Mouse (Mus musculus) gastrocnemius, postnatal 14 days (tissue): Measurements from ENCODE around the gene Nbas. TPM values are rescaled to one million over a fixed set of nuclear protein-coding genes. Genes with fewer than 3 reads are reported as not detected.

ENCODE experiments used
- DNase-seq: peaks from one replicate; pipeline ENCODE4 v3.0.0; 2021; ENCODE audit warnings: mixed read lengths
- intact Hi-C: fragments of 180-260 bp; cut with DNase I; formaldehyde crosslinking; loops from one replicate; pipeline ENCODE4 v1.15.1; 2025; ENCODE audit warnings: low total_unique reads
- total RNA-seq, 2 experiments: library from RNA; stranded (reverse); gene quantifications; 2 replicates each; pipeline ENCODE4 v1.2.3; 2021

Nbas gene
- total RNA-seq, 2 experiments from 2014 or later: 13.5 to 15.2 TPM

DNA sequence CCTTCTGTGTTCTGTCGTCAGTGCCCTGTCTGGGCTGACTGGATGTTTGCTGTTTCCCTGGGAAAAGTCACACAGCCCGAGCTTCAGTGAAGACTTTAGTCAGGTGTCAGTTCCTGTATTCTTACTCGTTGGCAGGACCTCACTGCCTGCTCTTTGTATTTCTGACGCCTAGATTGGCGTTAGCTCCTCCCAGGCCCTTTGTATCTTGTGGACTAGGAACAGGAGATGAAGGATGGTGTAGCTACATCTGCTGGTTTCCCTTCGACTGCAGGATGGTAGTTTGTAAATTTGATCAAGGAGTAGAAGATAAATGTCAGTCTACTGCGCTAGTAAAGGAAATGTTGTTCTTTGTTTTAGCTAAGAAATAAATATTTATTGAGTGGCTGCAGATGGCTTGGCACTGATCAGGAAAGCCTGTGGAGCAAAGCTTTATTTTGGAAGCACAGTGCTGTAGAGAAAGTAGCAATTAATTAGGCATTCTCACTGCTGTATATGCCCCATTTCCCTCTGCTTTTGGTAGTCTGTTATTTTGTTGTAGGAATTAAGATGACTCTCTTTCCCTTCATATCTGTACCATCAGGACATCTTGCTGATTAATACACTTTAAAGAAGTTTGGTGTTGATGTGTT is 91.4 kb downstream of the Nbas start:
- intact Hi-C loops: no loop called here
- no peak for DNase-seq

DNA sequence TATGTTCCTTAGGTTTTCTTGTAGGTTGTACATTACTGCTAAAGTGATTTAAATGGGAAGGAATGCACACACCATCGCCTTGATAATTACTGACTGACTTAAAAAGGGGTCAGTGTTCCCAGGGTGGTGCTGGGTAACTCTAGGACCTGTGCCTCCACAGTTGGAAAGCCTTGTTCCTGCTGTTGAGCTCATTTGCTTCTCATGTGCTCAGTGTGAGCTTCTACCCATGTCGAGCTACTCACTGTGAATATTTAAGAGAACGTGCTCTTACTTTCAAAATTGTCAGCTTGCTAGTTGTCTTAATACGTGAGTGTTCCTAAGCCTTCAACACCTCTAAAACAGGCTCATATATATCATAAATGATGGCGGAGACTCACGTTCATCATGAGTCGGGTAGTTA is 112.6 kb downstream of the Nbas start:
- no peak for DNase-seq
- intact Hi-C loops: no loop called here

DNA sequence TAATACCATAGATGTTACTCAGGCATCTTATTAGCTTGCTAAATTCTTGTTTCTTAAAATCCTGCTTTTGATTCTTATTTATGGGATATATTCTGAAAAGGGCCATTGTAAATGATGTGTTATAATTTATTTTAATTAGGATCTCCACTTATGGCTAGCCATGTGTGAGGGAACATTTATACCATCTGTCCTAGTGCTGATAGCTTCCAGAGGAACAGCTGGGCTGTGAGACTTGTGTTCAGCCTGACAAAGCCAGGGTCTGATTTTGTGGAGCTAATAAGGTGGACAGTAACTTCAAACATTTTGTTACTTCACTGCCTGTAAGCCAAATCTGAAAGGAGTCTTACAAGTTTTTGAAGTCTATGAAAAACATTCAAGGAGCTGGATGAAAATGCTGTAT is 113.1 kb downstream of the Nbas start:
- intact Hi-C loops: no loop called here
- DNase-seq: no peak

DNA sequence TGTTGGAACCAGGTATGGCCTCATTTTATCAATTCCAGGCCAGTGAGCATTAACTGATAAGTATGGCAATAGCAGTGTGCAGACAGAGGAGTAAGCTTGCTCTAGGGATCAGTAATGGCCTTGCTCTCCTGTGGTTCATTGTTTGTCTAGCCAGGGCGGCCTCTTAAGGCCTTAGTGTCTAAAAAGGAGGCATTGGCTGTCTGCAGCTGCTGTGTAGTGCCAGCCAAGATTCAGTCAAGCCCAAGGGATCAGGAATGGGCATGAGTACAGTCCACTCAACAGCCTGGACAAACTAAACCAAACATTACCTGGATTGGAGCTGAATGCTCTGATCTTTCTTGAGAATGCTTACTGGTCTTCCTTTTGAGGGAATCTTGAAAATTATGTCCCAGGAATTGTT is 120.7 kb downstream of the Nbas start:
- no peak for DNase-seq
- intact Hi-C loops: no loop called here

DNA sequence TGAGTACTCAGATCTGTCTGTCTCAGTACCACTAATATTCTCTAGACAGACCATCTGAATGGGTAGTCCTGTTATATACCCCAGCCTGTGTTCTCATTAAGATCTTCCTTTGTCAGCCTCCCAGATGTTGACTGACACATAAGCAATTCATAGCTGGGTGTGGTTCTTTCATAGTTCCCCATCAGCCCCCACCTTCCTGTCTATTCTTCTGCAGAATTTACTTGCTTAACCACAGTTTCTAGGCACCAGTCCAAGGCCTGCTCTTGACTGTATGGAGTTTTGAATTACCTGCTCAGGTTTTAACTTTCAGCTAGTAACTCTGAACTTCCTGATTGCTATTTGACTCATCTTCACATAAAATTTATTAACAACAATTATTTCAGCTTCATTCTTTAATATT is 141.3 kb downstream of the Nbas start:
- DNase-seq: no peak
- intact Hi-C loops: no loop called here

DNA sequence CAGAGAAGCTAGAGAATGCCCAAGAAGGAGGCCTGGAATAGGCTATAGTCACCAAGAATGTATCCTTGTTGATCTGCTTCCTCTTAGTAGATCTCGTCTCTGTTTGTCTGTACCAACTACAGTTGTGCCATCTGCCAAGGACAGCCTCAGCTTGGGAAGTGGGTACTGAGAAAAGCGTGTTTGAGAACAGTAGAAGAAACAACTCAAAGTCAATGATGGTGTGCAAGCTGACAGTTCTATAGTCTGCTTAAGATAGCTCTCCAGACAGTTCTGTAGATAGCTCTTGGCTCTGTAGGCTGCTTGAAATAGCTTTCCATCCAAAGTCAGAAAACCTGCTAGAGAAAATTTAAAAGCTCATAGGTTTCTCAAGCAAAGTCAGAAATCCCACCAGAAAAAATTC is 149.7 kb downstream of the Nbas start:
- no peak for DNase-seq
- intact Hi-C loops: no loop called here

DNA sequence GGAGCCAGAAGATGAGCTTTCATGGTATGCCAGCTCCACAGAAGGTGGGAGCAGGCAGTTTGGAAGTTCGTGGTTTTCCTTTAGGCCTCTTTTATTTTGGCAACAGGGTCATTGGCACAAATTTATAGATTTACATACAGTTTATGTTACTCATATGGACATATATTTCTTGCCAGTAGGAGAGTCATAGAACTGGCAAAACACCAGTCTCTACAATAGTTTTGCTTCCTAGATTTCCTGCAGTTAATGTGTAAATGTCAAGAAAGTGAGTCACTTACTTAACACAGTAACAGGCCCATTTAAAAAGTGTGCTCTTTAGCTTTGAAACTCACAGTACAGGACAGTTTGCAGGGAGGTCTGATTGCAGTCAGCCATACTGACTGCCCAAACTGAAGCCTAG is 161.3 kb downstream of the Nbas start:
- intact Hi-C loops: no loop called here
- no peak for DNase-seq

GRCm38 (mm10) chr12:13444653-13445431 is 175.9 kb downstream of the Nbas start:
- intact Hi-C loops: no loop called here
- no peak for DNase-seq

DNA sequence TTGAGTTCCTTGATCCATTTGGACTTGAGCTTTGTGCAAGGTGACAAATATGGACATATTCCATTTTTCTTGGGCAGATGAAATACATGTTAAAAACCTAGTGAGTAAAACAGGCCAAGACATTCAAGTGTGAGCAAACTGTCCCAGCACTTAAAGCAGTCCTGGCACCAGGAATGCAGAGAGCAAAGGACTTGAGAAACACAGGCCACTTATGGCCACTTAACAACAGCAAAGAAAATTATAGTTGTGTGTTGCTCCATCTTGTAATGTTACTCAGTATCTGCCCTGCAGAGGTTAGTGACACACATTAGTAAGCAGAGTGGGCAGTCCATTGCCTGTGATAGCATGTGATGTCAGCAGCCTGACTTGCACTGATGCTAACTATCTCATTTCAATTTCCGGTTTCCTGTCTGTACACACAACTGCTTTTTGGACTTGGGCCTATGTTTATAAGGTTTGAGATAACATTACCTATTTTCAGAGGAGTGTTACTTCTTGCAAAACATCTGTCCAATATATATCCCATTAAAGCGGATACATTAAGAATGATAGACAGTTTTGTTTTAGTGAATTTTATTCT is 176.6 kb downstream of the Nbas start:
- intact Hi-C loops: no loop called here
- no peak for DNase-seq

- intact Hi-C loops: no loop called here
- DNase-seq: no peak
These were observed 180.0 kb downstream of the Nbas start for GRCm38 (mm10) chr12:13448916-13449315.

GRCm38 (mm10) chr12:13452050-13452449 is 183.1 kb downstream of the Nbas start:
- no peak for DNase-seq
- intact Hi-C loops: no loop called here

DNA sequence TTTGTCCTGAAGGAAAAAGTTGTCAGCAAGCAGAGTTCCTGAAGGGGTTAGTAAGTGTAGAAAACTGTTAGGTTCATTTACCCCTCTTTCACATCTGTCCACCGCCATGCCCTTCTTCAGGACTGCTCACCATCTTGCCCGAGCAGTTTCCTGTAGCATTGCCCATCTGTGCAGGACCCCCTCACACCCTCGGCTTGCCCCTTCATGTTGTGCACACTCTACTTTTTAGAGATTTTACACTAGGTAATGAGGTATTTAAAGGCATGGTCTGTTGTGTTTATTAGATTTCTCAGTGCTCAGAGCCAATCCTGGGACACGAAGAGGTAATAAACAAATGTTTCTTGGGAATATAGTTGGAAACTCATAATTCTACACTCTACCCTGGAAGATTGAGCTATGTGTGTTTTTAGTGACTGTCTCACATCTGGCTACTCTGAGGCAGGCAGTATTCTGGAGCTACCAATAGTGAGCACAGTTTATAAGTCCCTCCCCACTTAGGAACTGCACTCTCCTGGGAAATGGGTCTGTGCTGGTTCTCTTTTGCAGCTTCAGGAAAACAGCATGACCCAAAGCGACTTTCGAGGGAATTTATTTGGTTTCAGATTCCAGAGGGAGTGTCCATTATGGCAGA is 191.4 kb downstream of the Nbas start:
- intact Hi-C loops: no loop called here
- DNase-seq: no peak

GRCm38 (mm10) chr12:13461558-13462153 is 192.7 kb downstream of the Nbas start:
- intact Hi-C loops: no loop called here
- no peak for DNase-seq

- no peak for DNase-seq
- intact Hi-C loops: no loop called here
These were observed 193.5 kb downstream of the Nbas start for GRCm38 (mm10) chr12:13462397-13462796.

- DNase-seq: no peak
- intact Hi-C loops: no loop called here
These were observed 196.6 kb downstream of the Nbas start for GRCm38 (mm10) chr12:13465554-13465953.

GRCm38 (mm10) chr12:13474881-13475280 is 205.9 kb downstream of the Nbas start:
- intact Hi-C loops: no loop called here
- no peak for DNase-seq

DNA sequence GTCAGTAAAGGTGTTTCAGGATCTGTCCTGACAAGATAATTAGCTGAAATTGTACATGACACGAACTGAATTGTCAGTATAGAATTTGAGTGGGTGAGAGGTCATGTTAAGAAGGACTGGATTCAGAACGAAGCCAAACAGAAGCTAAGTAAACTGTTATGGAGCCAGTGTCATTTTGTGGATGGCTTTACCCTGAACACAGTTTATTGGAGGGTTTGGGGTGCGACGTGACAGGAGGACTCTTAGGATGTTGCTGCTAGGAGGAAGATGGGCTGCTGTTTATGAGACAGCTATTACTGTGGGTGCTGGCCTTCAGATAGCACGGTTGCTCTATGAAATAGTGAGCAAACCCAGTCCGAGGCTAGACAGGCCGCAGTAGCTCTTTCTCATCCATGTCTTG is 210.2 kb downstream of the Nbas start:
- DNase-seq: no peak
- intact Hi-C loops: no loop called here

DNA sequence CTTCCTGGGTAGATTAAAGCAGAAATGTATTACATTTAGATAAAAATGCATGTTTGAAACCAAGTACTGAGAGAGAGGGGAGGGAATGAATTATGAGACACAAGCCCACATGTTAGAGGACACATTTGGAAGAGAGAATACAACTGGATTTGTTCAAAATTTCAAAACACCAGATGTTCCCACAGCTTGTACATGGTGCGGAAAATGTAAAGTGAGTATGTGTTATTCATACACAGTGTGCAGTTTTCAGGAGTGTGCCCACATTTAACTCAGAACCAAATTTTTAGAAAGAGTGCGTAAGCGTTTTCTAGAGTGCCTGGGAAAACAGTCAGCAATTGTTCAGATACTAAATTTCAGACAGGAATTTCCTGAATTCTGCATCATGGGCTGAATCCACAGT is 217.3 kb downstream of the Nbas start:
- intact Hi-C loops: no loop called here
- no peak for DNase-seq

- no peak for DNase-seq
- intact Hi-C loops: no loop called here
These were observed 228.3 kb downstream of the Nbas start for GRCm38 (mm10) chr12:13497211-13497610.

DNA sequence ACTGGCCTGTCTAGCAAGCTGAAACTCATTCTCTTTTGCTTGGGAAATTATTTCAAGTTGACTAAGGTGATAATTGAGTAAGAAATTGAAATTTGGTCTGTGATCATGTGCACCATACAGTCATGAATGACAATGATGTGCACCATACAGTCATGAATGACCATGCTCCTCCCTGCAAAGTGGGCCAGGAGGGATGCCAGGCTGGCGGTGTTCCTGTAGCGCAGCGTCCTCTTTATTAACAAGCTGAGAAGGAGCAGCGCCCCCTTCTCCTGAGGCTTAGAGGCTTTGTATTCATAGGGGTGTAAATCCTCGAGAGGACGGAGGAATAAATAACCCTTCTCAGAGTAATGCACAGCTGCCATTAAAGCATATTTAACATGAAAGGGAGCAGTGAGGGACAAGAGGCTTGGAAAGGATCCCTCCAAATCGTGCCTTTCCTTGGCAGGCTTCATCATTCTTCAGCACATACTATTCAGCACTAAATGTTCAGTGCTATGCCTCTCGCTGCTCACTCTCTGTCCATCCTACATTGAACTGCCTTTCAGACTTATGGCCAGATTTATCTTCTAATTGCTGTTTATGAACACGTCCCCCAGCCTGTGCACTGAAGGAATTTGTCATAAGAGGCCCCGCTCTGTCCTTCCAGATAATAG is 230.4 kb downstream of the Nbas start:
- DNase-seq: no peak
- intact Hi-C loops: no loop called here
